Mouse (Mus musculus) CH12F3 (cell line): Measurements from ENCODE around the gene Vmn1r72.
"Not testable (repeated sequence)": the region's sequence is repeated elsewhere in the genome, so short reads cannot be mapped to it uniquely, and the experiment has no call there.

ENCODE experiments used
- in situ Hi-C: fragments of 300-500 bp; cut with MboI; formaldehyde crosslinking; loops from 2 replicates; pipeline ENCODE4 v1.14.3; 2020; ENCODE audit warnings: low sequenced_read_pairs

The Vmn1r72 gene

GRCm38 (mm10) chr7:11680047-11680446 lies at the start of gene Vmn1r72:
Gene Vmn1r72, minus strand, starts transcription at chr7:11680147.
- in situ Hi-C loops, result not testable (repeated sequence)

GRCm38 (mm10) chr7:11617082-11617481 lies 62.9 kb downstream of the Vmn1r72 start:
- in situ Hi-C loops, result not testable (repeated sequence)
